Mouse (Mus musculus): ENCODE results near the gene Iqca.

Gene Iqca

DNA sequence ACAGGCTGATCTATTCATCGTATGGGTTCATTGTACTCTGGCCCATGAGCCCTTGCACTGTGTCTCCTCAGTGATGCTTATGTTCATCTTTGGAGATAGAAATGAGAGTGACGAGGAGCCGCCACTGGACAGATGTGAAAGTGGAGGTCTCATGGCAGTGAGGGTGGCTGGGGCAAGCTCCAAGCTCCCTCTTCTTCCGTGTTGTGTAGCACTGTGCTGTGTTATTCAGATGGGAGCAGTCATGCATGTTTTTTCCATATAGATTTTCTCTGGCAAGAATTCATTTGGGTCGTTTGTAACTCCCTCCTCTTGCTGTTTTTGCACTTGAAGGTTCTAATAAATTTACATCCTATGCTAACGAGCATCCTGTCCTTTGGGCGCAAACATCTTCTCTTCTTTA lies 21.2 kb downstream of the Iqca start:
- no peak for DNase-seq

DNA sequence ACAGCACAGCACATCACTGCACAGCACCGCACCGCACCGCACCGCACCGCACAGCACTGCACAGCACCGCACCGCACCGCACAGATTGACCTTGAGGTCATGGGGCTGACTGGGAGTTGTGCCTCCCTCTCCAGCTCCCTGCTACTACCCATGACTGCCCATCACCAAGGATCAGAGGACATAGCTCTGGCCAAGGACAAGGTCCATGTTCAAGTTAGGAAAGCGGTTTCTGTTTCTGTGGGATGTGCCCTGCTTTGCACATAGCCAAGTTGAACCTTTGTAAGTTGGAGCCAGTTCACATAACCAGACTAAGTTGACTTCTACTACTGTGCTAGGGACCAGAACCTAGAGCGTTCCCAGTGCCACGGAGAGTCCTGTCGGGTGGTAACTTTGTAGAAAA lies 28.6 kb downstream of the Iqca start:
- no peak for DNase-seq

DNA sequence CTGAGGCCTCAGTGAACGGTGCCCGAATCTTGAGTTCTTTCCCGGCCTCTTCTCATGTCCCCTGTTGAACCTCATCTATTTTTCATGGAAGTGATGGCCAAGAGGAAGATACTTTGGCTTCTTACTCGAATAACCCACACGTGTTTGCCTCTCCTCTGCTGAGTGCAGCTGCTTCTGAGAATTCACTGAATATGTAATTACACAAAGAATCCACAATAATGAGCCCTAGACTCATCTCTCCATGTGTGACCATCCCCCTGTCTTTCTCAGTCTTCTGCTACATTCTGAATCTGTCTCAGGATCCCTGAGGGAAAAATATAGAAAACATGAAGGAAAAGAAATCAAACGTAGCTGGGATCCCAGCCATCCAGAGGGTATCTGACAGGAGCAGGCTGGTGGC lies 32.5 kb downstream of the Iqca start:
- DNase-seq = no peak

DNA sequence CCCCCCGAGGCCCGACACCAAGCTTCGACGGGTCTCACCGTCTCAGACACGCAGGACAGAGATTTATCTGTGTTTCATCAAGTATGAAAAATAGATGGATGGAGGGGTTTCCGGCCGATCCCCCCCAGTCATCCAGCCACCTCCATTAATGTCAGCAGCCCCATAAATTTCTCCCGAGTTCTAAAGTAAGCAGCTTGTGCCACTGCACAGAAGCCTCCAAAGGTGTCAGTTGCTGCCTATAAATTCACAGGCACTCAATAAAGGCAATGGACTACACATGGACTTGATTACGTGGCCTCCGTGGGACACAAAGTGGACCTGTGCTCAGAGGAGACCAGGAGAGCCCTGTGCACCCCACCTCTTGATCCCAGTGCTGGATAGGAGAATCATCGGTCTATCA lies 34.0 kb downstream of the Iqca start:
- DNase-seq = no peak

DNA sequence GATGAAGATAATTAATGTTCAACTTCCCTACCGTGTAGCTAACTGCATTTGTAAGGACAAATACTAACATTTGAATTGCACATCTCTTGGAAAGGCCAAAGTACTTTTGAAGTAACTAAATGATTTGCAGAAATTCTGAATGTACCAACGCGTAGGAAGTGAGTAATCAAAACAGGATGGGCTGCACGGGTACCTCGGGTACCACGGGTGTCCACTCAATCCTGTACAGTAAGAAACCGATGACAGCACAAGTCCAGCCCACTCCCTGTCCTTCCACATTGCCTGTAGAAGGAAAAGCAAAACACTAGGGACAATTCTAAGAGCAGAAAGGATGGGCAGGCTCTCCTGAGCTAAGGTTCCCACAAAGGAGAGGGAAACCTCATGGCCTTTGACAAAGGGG lies 36.0 kb downstream of the Iqca start:
- no peak for DNase-seq

DNA sequence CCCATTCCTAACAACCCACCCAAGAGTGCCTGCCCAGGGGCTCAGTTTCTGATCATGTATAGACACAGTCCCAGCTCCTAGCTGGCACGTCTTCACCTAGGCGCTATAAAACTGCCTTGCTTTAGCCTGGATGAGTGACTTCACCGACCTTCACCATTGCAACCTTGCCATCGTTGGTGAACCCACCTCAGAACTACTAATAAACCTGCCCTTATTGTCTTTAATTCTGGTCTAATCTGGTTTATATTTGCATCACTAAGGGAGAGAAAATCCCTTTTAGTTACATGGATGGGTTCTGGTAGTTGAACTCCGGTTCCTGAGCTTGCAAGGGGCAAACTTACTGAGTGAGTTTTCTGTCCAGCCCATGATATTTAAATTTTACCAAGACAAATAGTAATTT lies 38.6 kb downstream of the Iqca start:
- DNase-seq = no peak

DNA sequence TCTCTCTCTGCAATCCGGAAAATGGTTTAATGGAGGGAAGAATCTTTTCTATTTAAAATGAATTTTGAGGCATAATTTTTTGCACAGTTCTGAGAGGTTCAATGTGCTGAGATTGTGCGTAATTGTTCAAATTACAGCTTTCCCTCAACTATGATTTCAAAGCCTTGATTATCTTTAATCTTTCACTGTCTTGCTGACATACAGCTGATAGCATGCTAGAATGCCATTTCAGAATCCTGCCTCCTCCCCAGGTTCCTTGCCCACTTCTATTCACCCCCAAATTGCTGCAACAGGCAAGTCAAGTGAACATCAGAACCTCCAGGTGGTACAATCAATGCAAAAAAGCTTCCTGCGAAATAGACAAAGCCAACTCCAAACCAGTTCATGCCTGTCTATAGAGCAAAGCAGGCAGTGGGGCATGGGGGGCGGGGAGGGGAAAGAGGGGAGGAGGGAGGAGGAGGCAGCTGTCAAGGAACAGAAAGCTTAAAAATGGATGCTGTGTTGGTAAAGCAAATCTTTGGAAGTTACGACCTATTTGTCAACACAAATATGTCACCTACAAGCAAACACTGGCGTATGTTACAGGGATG lies 39.5 kb downstream of the Iqca start:
- no peak for DNase-seq

DNA sequence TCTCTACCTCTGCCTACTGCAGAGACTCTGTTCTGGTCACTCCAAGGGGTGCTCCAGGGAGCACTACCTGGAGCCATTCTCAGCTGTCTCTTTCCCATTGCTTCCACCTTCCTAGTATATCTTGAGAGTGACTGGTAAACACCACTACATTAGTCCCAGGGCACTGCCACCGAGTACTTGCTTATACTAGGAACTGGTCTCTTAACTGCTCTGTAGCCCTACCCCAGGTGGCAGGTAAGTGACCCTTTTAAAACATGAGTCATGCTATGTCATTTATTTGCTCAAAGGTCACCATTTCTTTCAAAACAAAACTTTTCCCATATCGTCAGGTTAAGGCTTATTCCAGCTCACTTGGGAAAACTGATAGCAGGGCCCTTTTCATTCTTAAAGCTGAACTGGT lies 40.5 kb downstream of the Iqca start:
- DNase-seq = no peak

DNA sequence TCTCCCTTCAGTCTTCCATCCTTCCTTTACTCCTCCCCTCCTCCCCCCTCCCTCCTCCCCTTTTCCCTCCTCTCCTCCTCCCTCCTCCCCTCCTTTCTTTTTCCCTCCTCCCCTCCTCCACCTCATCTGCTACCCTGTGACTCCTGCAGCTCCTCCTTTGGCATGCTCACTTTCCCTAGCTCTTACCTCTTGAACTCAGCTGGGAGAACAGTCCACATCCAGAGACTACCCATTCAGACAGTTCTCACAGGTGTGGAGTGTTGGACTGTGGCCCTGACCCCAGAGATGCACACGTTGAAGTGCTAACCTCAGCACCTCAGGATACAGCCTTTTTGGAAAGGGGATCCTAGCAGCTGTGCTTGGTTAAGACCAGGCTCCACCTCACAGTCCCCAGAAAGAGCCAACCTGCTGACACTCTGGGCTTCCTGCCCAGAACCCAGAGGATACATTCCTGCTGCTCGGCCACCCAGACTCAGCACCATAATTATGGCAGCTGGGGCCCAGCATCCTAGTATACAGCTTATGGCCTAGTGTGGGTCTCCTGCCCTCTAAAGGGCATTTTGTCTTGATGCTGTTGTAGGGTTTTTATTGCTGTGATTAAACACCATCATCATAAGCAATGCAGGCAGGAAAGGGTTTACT lies 41.9 kb downstream of the Iqca start:
- no peak for DNase-seq

DNA sequence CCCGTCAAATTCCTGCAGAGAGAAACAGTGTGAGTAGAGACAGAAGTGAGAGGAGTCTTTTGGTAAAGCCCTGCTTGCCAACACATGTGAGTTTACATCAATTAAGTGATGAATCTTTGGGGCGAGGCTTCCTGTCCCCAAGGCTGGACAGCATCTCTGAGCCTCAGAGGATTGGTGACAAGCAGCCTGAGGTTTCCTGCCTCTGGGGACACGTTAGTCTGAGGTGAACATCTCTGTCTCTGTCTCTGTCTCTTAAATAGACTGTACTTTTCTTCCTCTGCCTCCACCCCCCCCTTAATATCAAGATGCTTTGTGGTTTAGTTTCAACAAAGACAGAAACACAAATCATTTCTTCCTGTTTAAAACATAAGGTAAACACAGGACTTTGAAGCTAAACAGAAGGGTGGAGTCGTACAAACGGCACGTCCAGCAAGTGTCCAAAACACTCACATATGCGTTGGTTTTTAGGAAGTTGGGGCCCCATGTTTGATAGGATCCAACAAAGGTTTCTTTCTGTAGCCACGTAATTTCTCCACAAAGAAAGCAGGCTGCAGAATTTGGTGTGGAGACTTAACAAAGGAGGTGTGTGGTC lies 49.2 kb downstream of the Iqca start:
- DNase-seq = no peak

DNA sequence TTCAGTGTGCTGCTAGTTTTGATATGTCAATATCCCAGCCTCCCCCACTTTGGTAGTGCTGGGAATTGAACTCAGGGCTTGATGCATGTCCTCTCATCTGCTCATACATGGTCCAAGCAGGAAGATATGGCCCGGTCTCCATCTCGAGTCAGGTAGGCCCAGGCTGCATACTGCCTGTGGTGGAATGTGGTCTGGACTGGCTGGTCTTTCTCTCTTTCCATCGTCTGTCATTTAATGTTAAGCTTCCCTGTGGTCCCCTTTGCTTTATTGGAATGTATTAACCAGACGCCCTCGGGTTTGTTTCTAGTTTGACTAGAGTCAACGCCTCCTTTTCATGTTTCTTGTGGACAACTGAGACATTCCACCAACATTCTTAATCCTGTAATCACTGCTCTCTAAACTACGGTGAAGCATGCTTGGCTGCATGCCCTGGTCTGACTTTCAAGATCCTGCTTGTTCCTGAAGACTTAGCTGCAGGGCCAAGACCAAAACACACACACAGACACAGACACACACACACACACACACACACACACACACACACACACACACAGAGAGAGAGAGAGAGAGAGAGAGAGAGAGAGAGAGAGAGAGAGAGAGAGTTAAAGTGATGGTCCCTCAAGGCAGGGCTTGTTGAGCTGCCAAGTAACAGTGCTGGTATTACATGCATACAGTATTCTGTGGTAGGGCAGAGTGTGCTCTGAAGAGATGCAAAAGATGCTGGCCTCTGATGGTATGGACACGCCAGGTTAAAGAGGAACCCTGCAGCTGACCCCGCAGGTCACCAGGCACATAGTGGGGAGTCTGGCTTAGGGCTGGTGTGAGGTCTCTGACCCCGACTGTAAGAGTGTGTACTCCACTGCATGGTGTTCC lies 52.6 kb downstream of the Iqca start:
- DNase-seq = no peak

DNA sequence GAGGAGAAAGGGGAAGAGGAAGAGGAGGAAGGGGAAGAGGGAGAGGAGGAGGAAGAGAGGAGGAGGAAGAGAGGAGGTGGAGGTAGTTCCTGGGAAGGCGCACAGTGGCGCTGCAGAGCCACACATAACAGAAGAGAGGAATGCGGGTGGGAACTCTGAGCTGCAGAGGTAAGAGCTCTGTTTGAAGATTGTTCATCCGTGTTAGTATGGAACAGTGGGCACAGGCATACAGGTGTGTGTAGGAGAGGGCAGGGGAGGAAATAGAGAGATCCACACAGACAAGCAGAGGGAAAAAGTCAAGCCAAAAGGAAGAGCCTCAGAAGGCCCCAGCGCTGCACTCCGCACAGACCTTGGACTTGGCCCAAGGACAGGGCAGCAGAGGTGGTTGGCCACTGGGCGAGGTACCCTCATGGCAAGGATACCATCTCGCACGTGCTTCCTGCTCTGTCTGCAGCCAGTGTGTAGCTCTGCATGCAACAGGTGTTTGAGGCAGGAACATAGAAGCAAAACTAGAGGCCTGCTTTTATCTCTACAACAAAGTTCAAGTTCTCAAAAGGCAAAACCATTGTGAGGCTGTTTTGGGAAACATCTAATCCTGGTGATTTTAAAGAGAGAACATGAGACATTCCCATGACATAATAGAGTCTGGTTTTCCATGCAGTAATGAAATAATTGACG lies 60.2 kb downstream of the Iqca start:
- DNase-seq = no peak

DNA sequence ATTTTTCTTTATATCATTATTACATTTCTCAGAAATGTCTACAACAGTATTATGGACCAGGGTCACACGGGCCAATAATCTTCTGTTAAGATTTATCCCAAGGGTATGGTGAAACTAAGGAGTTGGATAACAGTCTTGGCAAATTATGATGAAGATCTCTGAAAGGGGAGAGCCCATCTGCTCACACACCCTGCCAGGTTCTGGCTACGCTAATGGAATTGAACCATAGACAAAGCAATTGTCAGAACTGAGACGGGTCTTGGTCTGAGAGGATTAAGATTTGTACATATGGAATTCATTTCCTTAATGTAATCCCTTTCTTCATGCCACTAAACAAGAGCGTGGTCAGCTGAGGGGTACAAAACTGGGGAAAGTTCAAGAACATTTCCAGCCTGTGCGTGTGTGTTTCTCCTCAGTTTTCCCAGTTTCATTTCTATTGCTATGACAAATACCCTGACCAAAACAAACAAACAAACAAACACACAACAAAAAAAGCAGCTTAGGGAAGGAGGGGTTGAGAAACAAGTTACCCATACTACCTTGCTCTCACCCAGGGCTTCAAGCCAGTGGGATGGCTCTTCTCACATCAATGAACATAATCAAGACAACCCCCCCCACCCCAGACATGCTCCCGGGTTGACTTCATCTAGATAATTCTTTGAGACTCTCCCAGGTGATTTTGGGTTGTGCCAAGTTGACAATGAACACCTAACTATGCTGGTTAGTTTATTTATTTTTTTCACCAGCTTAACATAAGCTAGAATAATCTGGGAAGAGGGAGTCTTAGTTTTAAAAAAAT lies 64.8 kb downstream of the Iqca start:
- DNase-seq = no peak

DNA sequence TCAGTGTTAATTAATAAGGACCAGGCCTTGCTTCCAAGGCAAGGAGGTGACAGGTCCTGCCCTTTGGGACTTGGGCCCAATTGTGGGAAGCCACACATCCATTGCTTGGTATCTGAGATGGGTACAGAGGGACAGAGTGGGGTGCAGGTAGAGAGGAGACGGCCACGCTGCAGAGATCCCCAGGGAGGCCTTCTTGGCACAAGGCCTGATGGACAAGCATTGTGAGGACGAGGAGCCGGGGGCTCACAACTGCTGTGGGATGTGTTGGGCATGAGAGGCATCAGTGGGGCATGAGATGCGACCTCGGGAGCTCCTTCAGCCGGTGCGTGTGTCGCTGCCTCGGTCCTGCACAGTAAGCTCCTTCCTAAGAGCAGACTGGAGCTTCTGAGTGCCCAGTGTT lies 66.7 kb downstream of the Iqca start:
- DNase-seq = no peak

DNA sequence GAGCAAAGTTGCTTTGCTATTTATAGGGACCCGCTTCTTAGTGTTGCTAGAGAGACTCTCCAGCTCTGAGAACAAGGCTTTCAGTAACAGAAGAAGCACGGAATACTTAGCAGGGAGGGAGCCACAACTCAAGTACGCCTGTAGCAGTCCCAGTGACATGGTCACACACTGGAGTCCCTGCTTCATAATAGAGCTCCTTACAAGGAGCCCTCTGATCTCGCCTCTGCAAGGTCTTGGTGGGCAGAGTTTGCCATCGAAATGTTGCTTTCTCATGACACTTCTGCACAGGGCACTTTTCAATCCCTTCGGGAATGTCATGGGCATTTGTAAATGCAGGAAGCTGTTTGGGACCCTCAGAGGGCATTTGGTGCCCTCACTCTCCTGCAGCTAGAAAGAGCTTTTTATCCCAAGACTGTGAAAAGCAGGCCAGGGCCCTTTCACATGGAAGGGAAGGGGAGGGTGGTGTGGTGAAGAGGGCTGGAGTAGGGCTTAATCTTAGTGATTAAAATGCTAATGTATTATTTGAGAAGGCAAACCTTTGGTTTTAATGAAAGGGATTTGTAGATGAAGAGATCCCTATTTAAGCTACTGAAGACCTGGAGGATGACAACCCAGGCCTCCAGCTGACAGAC lies 67.6 kb downstream of the Iqca start:
- DNase-seq = no peak

DNA sequence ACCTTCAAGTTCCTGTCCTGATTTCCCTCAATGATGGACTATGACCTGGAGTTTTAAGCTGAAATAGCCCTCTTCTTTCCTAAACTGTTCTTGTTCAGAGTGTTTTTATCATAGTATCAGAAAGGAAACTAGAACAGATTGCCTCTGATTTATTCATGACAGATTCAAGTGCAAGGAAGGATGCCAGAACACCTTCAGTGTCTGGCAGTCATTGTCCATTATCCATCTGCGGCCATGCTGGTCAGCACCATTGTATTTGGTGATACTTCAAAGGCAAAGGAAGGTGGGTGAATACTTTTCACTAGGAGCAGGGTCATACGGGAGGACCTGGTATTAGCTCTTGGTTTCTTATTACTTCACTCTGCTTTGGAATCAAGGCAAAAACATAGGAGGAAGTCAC lies 76.9 kb downstream of the Iqca start:
- no peak for DNase-seq

DNA sequence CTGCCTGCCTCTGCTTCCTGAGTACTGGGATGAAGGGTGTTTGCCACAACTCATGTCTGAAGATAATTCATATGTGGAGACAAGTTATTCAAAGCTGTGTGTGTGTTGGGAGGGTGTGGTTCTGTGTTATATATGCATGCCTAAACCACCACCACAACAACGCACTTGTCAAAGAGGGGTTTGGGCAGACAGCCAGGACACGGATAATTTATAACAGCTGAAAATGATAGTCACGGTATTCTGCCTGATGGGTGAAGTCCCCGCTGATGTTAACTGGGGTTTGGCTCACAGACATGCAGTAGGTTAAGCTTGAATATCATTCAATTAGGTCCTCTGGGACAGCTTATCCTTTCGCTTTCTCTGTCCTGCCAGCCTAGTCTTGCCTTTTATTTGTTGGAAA lies 78.4 kb downstream of the Iqca start:
- no peak for DNase-seq

DNA sequence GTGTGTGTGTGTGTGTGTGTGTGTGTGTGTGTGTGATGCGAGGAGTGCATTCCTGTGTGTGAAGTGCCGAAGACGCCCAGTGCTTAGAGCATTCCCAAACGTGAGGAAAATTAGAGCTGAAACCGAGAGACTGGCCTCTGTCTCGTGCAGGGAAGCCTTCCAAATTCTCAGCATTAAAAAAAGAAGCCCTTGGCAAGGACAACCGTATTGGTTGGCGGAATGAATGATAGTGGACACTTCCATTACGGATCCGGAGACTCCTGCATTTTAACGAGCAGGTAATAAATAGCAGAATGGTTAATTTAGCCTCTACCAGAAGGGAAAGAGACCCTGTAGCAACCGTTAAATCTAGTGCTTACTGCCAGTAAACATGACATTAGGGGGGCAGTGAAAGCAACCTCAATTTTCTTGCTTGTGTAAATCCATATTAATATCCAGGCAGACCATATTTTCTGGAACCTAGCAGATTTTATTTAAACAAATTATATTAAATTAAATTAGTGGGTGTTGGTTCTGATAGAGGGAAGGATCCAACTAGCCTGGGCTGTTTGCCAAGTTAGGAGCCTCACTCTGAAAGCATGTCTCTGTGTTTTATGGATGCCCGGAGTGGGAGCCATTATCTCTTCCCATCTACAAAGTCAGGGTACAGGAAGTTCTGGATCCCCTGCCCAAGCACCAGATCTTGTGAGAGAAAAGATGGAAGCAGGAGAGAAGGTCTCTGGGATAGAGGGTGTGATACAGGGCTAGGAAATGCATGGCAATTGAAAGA lies 81.2 kb downstream of the Iqca start:
- DNase-seq = peak; percentile 18

DNA sequence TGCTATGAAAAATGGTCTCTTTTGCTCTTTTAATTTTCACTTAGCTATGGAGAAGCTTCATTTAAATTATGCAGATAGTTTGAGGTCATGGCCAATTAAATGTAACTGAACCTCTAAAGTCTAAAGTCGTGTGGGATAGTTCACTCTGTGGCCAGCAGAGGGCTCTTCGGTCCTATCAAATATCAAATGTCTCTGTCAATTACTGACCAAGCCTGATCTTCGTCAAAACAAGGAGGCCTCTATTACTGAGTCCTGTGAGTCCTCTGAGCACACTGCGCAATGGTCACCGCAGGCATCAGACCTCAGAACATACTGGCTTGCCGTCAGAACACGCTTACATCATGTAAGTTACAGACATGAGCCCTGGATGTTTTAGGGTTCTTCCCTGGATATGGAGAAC lies 92.6 kb downstream of the Iqca start:
- peak; percentile 43 for DNase-seq

DNA sequence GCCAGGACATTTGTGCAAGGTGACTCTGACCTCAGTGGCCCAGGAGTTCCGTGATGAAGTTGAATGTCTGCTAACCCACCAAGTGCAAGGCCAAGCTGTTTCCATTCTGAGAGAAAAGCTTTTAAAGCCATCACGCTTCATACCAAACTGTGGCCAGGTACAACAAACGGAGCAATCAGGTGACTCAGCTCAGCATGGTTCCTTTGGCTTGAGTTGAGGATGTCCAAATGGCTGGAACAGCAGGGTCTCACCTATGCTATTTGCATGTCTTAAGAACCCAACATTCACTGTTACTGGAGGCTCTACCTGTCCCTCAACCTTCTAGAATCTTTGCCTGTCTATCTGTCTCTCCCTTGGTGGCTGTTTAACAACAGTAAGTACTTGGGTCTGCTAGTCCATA lies 93.1 kb downstream of the Iqca start:
- DNase-seq = no peak

DNA sequence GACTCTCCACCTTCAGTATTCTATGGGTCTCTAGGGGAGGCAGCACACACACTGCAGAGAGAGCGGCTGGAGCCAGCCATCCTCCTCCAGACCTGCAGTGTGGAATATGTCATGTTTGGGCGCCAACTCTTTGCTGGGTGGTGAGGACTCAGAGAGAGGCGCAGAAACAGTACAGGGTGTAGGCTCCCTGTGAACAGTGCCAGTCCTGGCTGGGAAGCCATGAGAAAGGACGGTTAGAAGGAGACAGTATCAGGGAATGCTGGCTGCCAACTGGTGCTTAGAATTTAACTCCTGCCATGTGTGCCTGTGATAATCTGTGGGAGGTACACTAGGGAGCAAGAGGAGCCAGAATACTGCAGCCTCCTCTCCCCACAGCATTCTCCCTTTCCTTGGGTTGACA lies 98.2 kb downstream of the Iqca start:
- peak; percentile 82 for DNase-seq

Data from layer of hippocampus, adult 9-11 months (tissue).